Mouse (Mus musculus) ES-Bruce4 (cell line): Measurements from ENCODE around the gene Ckap5. TPM values are rescaled to one million over a fixed set of nuclear protein-coding genes. Genes with fewer than 3 reads are reported as not detected.

ENCODE experiments used
- H3K27ac ChIP-seq: 2 replicates; pipeline ENCODE4 v1.5.1; 2012; ENCODE audit warnings: low read length, inconsistent platforms; ENCODE audit not compliant: insufficient read depth
- H3K27me3 ChIP-seq: 2 replicates; pipeline ENCODE4 v1.6.1; 2012; ENCODE audit warnings: mild to moderate bottlenecking, low read length, inconsistent platforms; ENCODE audit not compliant: control insufficient read depth, poor library complexity, insufficient read depth, severe bottlenecking
- H3K36me3 ChIP-seq: 2 replicates; pipeline ENCODE4 v1.6.1; 2012; ENCODE audit warnings: inconsistent platforms, mild to moderate bottlenecking, low read length, moderate library complexity; ENCODE audit not compliant: control insufficient read depth, poor library complexity, insufficient read depth, severe bottlenecking
- H3K4me1 ChIP-seq: one replicate; pipeline ENCODE4 v1.8.1; 2011; ENCODE audit warnings: low read length; ENCODE audit not compliant: control insufficient read depth, insufficient read depth
- H3K4me3 ChIP-seq: 2 replicates; pipeline ENCODE4 v1.5.1; 2011; ENCODE audit warnings: low read depth, mild to moderate bottlenecking, low read length
- H3K9ac ChIP-seq: 2 replicates; pipeline ENCODE4 v1.6.1; 2012; ENCODE audit warnings: low read depth, mild to moderate bottlenecking, inconsistent platforms; ENCODE audit not compliant: poor library complexity, severe bottlenecking
- H3K9me3 ChIP-seq: replicated peaks from 2 replicates; pipeline ENCODE4 v1.6.1; 2012; ENCODE audit warnings: mild to moderate bottlenecking, low read length, inconsistent platforms; ENCODE audit not compliant: control insufficient read depth, poor library complexity, insufficient read depth, severe bottlenecking
- CTCF ChIP-seq: IDR thresholded peaks from one replicate; pipeline ENCODE4 v1.8.1; 2011; ENCODE audit warnings: low read depth, low read length
- EP300 ChIP-seq: IDR thresholded peaks from 2 replicates; pipeline ENCODE4 v1.6.1; 2011; ENCODE audit warnings: low read depth, low read length; ENCODE audit not compliant: insufficient read depth
- POLR2A ChIP-seq: IDR thresholded peaks from one replicate; pipeline ENCODE4 v1.8.1; 2011; ENCODE audit warnings: low read length; ENCODE audit not compliant: insufficient read depth
- polyA plus RNA-seq: library from polyadenylated mRNA; stranded (reverse); fragments of >200 nt; gene quantifications from 2 replicates; pipeline ENCODE4 v1.2.4, GENCODE M21; 2011; ENCODE audit warnings: low read depth; ENCODE audit not compliant: missing spikeins, insufficient read depth, insufficient read length

Gene Ckap5
- polyA plus RNA-seq, 1 experiment = 218 TPM

DNA sequence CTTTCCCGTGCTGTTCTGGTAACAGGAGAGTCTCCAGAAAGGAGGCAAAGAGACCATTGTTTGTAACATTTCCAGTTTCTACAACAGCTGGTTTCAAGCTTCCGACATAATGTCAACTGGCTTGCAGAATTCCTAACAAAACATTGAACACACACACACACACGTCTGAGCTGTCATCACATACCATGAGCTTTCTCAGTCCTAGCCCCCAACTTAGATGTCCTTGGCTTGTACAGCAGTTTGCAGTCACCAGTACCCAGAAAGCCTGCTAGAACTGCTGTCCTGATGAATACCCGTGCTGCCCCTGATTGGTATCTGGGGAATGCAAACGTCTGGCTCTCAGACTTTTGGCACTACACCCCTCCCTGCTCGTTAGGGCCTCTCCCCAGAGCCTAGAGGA lies 129.3 kb downstream of the Ckap5 start:
- H3K4me1 ChIP-seq = no peaks in the 10 kb centered on the region
- H3K36me3 ChIP-seq = no peaks in the 10 kb centered on the region
- no peak overlapping the region for H3K4me3 ChIP-seq
- TF ChIP-seq CTCF (no peak), POLR2A (no peak), EP300 (no peak)
- H3K27ac ChIP-seq = no peak overlapping the region
- no peak overlapping the region for H3K9ac ChIP-seq
- no peaks in the 10 kb centered on the region for H3K9me3 ChIP-seq
- H3K27me3 ChIP-seq = no peaks in the 10 kb centered on the region

GRCm38 (mm10) chr2:91656774-91657173 lies 130.2 kb downstream of the Ckap5 start:
- no peak overlapping the region for H3K4me3 ChIP-seq
- H3K27me3 ChIP-seq = no peaks in the 10 kb centered on the region
- no peak overlapping the region for H3K27ac ChIP-seq
- TF ChIP-seq CTCF (peak; percentile 73), EP300 (0 out of 2 replicates have a peak, but pooled peaks have one; percentile 19), POLR2A (no peak)
- H3K9ac ChIP-seq = no peak overlapping the region
- no peaks in the 10 kb centered on the region for H3K36me3 ChIP-seq
- H3K4me1 ChIP-seq = no peaks in the 10 kb centered on the region
- no peaks in the 10 kb centered on the region for H3K9me3 ChIP-seq

GRCm38 (mm10) chr2:91659657-91660056 lies 133.1 kb downstream of the Ckap5 start:
- no peaks in the 10 kb centered on the region for H3K9me3 ChIP-seq
- no peak for TF ChIP-seq POLR2A
- no peak for TF ChIP-seq EP300
- TF ChIP-seq CTCF = no peak

DNA sequence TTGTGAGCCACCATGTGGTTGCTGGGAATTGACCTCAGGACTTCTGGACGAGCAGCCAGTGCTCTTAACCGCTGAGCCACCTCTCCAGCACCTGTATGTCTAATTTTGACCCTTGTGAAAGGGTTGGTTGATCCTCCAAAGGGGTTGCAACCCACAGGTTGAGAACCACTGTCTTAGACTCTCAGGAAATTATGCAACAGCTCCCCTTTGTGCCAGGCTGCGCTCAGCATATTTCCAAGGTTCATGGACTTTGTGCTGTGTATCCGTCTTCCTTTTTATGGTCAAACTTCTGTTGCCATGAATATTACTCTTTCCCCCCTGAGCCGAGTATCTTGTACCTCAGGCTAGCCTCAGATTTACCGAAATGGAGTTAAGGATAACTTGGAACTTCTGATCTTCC lies 134.4 kb downstream of the Ckap5 start:
- Histone ChIP-seq H3K9me3 (no peaks in the 10 kb centered on the region), H3K9ac (no peak overlapping the region), H3K36me3 (no peaks in the 10 kb centered on the region), H3K4me1 (no peaks in the 10 kb centered on the region), H3K4me3 (no peak overlapping the region), H3K27ac (no peak overlapping the region), H3K27me3 (no peaks in the 10 kb centered on the region)
- TF ChIP-seq CTCF (no peak), POLR2A (no peak), EP300 (no peak)

More at GRCm38 (mm10) chr2:91659657-91660056, 133.1 kb downstream of the Ckap5 start:
- Histone ChIP-seq H3K4me3 (no peak overlapping the region), H3K4me1 (no peaks in the 10 kb centered on the region), H3K9ac (no peak overlapping the region), H3K36me3 (no peaks in the 10 kb centered on the region), H3K27me3 (no peaks in the 10 kb centered on the region), H3K27ac (no peak overlapping the region)

DNA sequence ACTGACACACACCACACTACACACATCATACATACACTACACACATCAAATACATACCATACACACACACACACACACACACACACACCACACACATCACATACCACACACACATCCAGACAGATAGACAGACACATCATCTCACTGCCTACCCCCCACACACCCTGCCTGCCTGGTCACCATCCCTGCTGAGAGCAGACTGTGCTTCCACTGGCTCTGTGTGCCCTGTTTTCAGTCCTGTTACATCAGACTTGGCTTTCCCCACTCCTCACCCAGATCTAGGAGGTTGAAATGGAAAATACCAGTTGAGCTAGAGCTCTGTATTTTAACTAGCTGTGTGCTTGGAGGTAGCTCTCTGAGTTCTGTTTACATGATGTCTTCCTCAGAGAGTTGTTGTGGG lies 138.2 kb downstream of the Ckap5 start:
- 0 out of 2 replicates have a peak, but pooled peaks cover 2% of the 10 kb centered on the region for H3K36me3 ChIP-seq
- TF ChIP-seq CTCF (no peak), EP300 (no peak), POLR2A (no peak)
- H3K4me3 ChIP-seq = no peak overlapping the region
- no peaks in the 10 kb centered on the region for H3K9me3 ChIP-seq
- no peaks in the 10 kb centered on the region for H3K27me3 ChIP-seq
- no peaks in the 10 kb centered on the region for H3K4me1 ChIP-seq
- no peak overlapping the region for H3K9ac ChIP-seq
- H3K27ac ChIP-seq = no peak overlapping the region

DNA sequence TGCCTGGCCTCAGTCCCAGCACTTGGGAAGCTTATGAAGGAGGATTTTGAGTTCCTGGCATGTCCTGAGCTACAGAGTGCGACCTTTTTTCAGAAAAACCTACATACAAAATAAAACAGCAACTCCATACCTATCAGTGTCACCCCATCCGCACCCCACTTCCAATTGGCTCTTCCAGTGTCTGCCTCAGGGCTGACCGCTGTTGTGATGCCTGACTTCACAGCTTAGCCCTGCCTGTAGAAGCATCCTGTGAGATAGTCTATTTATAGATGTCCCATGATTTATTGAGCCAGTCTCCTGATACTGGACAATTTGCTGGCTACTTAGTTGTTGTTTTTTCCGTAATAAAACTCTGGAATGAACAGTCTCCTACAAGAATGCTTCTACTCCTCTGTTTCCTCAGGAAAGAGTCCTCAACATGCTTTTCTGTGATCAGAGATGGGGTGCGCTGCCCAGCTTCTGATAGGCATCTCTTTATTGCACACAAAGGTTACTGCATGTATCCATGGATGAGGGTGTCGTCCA lies 139.9 kb downstream of the Ckap5 start:
- Histone ChIP-seq H3K4me3 (no peak overlapping the region), H3K4me1 (no peaks in the 10 kb centered on the region), H3K27ac (no peak overlapping the region), H3K9ac (no peak overlapping the region), H3K9me3 (no peaks in the 10 kb centered on the region), H3K27me3 (no peaks in the 10 kb centered on the region), H3K36me3 (0 out of 2 replicates have a peak, but pooled peaks cover 4% of the 10 kb centered on the region)
- no peak for TF ChIP-seq POLR2A
- no peak for TF ChIP-seq CTCF
- TF ChIP-seq EP300 = no peak
